Mouse (Mus musculus): ENCODE results near the gene Epb41l4b.

DNA sequence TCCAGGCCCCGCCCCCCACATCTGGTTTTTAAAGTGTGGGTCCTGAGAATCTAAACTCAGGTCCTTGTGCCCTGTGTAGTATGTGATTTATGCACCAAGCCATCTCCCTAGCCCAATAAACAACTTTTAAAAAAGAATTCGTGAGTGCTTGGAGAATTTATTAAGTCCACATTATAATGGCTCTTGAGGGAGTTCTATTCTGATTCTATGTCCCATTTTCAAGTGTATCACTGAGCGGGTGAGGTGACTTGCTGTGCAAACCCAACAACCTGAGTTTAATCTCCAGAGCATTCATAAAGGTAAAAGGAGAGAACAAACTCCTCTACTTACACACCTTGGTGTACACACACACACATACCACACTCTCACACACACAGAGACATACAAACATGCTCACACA is 25.4 kb upstream of the Epb41l4b start:
- TF ChIP-seq CTCF (IDR thresholded peaks at IDR 0.05; ENCODE audit: control insufficient read depth, insufficient read depth, insufficient replicate concordance, low read depth, low read length) = no peak
- no peak for TF ChIP-seq POLR2A (IDR thresholded peaks at IDR 0.05; ENCODE audit: control insufficient read depth, low read depth, low read length)

Measured in testis, adult 2 months (tissue).